Mouse (Mus musculus): ENCODE results near the gene Olfr512. TPM values are rescaled to one million over a fixed set of nuclear protein-coding genes. Genes with fewer than 3 reads are reported as not detected.

Olfr512 gene
- total RNA-seq (2014; fragmentation: Nextera tagmentation) (not detected in 2 replicates), total RNA-seq (2017) (not detected in 2 replicates)

GRCm38 (mm10) chr7:108713020-108713419 lies at the start of gene Olfr512:
Gene Olfr512, plus strand, starts transcription at chr7:108713320.
- no peak for ATAC-seq (replicated peaks; ENCODE audit: low FRiP score, low TSS enrichment, poor library complexity, severe bottlenecking)

GRCm38 (mm10) chr7:108666118-108666517 lies 47.0 kb upstream of the Olfr512 start, which contains the start of gene Olfr510:
Gene Olfr510, plus strand, starts transcription at chr7:108666418.
- ATAC-seq (replicated peaks; ENCODE audit: low FRiP score, low TSS enrichment, poor library complexity, severe bottlenecking) = no peak

GRCm38 (mm10) chr7:108671058-108671457 lies 42.1 kb upstream of the Olfr512 start:
- ATAC-seq (replicated peaks; ENCODE audit: low FRiP score, low TSS enrichment, poor library complexity, severe bottlenecking) = no peak

GRCm38 (mm10) chr7:108678886-108679285 lies 34.2 kb upstream of the Olfr512 start:
- no peak for ATAC-seq (replicated peaks; ENCODE audit: low FRiP score, low TSS enrichment, poor library complexity, severe bottlenecking)

- no peak for ATAC-seq (replicated peaks; ENCODE audit: low FRiP score, low TSS enrichment, poor library complexity, severe bottlenecking)
These were observed 37.6 kb downstream of the Olfr512 start, which contains the start of gene Olfr513 for GRCm38 (mm10) chr7:108750673-108751072. Gene Olfr513, plus strand, starts transcription at chr7:108750973.

- no peak for ATAC-seq (replicated peaks; ENCODE audit: low FRiP score, low TSS enrichment, poor library complexity, severe bottlenecking)
These were observed 47.3 kb downstream of the Olfr512 start for GRCm38 (mm10) chr7:108760411-108760810.

Other genes starting within 250 kb of the Olfr512 start
- gene Olfr498, start 248.0 kb upstream of the Olfr512 start, total RNA-seq (2014; fragmentation: Nextera tagmentation) = not detected in 2 replicates
- gene Olfr498, start 248.0 kb upstream of the Olfr512 start, total RNA-seq (2017) = not detected in 2 replicates
- gene Olfr502, start 188.3 kb upstream of the Olfr512 start, total RNA-seq (2014; fragmentation: Nextera tagmentation) = not detected in 2 replicates
- not detected in 2 replicates for gene Olfr502, start 188.3 kb upstream of the Olfr512 start, total RNA-seq (2017)
- gene Olfr503, start 168.8 kb upstream of the Olfr512 start, total RNA-seq (2014; fragmentation: Nextera tagmentation) = not detected in 2 replicates
- gene Olfr503, start 168.8 kb upstream of the Olfr512 start, total RNA-seq (2017) = not detected in 2 replicates
- not detected in 2 replicates for gene Olfr504, start 147.5 kb upstream of the Olfr512 start, total RNA-seq (2014; fragmentation: Nextera tagmentation)
- not detected in 2 replicates for gene Olfr504, start 147.5 kb upstream of the Olfr512 start, total RNA-seq (2017)
- not detected in 2 replicates for gene Olfr506, start 102.5 kb upstream of the Olfr512 start, total RNA-seq (2014; fragmentation: Nextera tagmentation)
- gene Olfr506, start 102.5 kb upstream of the Olfr512 start, total RNA-seq (2017) = not detected in 2 replicates
- not detected in 2 replicates for gene Olfr507, start 91.5 kb upstream of the Olfr512 start, total RNA-seq (2014; fragmentation: Nextera tagmentation)
- gene Olfr507, start 91.5 kb upstream of the Olfr512 start, total RNA-seq (2017) = not detected in 2 replicates
- gene Olfr508, start 83.3 kb upstream of the Olfr512 start, total RNA-seq (2014; fragmentation: Nextera tagmentation) = not detected in 2 replicates
- gene Olfr508, start 83.3 kb upstream of the Olfr512 start, total RNA-seq (2017) = not detected in 2 replicates
- not detected in 2 replicates for gene Olfr509, start 61.4 kb upstream of the Olfr512 start, total RNA-seq (2014; fragmentation: Nextera tagmentation)
- not detected in 2 replicates for gene Olfr509, start 61.4 kb upstream of the Olfr512 start, total RNA-seq (2017)
- not detected in 2 replicates for gene Olfr510, start 46.9 kb upstream of the Olfr512 start, total RNA-seq (2014; fragmentation: Nextera tagmentation)
- gene Olfr510, start 46.9 kb upstream of the Olfr512 start, total RNA-seq (2017) = not detected in 2 replicates
- gene Olfr513, start 37.7 kb downstream of the Olfr512 start, total RNA-seq (2014; fragmentation: Nextera tagmentation) = not detected in 2 replicates
- gene Olfr513, start 37.7 kb downstream of the Olfr512 start, total RNA-seq (2017) = not detected in 2 replicates
- not detected in 2 replicates for gene Olfr514, start 112.7 kb downstream of the Olfr512 start, total RNA-seq (2014; fragmentation: Nextera tagmentation)
- not detected in 2 replicates for gene Olfr514, start 112.7 kb downstream of the Olfr512 start, total RNA-seq (2017)
- gene Olfr516, start 137.2 kb downstream of the Olfr512 start, total RNA-seq (2014; fragmentation: Nextera tagmentation) = not detected in 2 replicates
- gene Olfr516, start 137.2 kb downstream of the Olfr512 start, total RNA-seq (2017) = not detected in 2 replicates
- gene Olfr517, start 159.1 kb downstream of the Olfr512 start, total RNA-seq (2014; fragmentation: Nextera tagmentation) = not detected in 2 replicates
- not detected in 2 replicates for gene Olfr517, start 159.1 kb downstream of the Olfr512 start, total RNA-seq (2017)
- not detected in 2 replicates for gene Olfr518, start 171.7 kb downstream of the Olfr512 start, total RNA-seq (2014; fragmentation: Nextera tagmentation)
- not detected in 2 replicates for gene Olfr518, start 171.7 kb downstream of the Olfr512 start, total RNA-seq (2017)
- gene Olfr519, start 181.1 kb downstream of the Olfr512 start, total RNA-seq (2014; fragmentation: Nextera tagmentation) = not detected in 2 replicates
- not detected in 2 replicates for gene Olfr519, start 181.1 kb downstream of the Olfr512 start, total RNA-seq (2017)
- gene Nlrp10, start 216.9 kb downstream of the Olfr512 start, total RNA-seq (2014; fragmentation: Nextera tagmentation) = 0.33 TPM in 1 of 2 replicates, not detected in the other
- gene Nlrp10, start 216.9 kb downstream of the Olfr512 start, total RNA-seq (2017) = 0.15 TPM in 1 of 2 replicates, not detected in the other
- gene Eif3f, start 221.1 kb downstream of the Olfr512 start, total RNA-seq (2014; fragmentation: Nextera tagmentation) = 241 and 316 TPM in 2 replicates
- gene Eif3f, start 221.1 kb downstream of the Olfr512 start, total RNA-seq (2017) = 53.5 and 112 TPM in 2 replicates
- not detected in 2 replicates for gene Tub, start 237.0 kb downstream of the Olfr512 start, total RNA-seq (2014; fragmentation: Nextera tagmentation)
- gene Tub, start 237.0 kb downstream of the Olfr512 start, total RNA-seq (2017) = not detected in 2 replicates